Mouse (Mus musculus): ENCODE data around the gene Rgl2.

- no peak for TF ChIP-seq POLR2A (IDR thresholded peaks at IDR 0.05; ENCODE audit: low read depth, low read length)
- TF ChIP-seq CTCF (IDR thresholded peaks at IDR 0.05; ENCODE audit: borderline replicate concordance, insufficient read depth, low read length): 0 out of 2 replicates have a peak, but pooled peaks have one; percentile 20
Measured at GRCm38 (mm10) chr17:33897114-33897794, 32.1 kb upstream of the Rgl2 start.
